Mouse (Mus musculus) kidney, adult 2 months (tissue): Measurements from ENCODE around the gene Tssc4.

ENCODE experiments used
- CTCF ChIP-seq: fragments of 200-500 bp; conservative IDR thresholded peaks from 2 replicates; pipeline ENCODE4 v1.5.1; 2011; ENCODE audit warnings: low read depth, mild to moderate bottlenecking, control low read depth, low read length, moderate library complexity, mixed read lengths; ENCODE audit not compliant: insufficient read depth, insufficient read length
- POLR2A ChIP-seq: fragments of 200-500 bp; IDR thresholded peaks from one replicate; pipeline ENCODE4 v1.6.1; 2011; ENCODE audit warnings: low read depth, low read length, control low read depth

- TF ChIP-seq CTCF (no peak), POLR2A (no peak)
These were observed 4.8 kb upstream of the Tssc4 start for GRCm38 (mm10) chr7:143064226-143064625.
